In genomic region chr14:71329862-71330630, GRCm38 (mm10) we compare ENCODE assay signal across 18 mouse cellular contexts.
A peak's percentile ranks its signal among the peaks of the same experiment; 100 is the strongest.
DNase-seq lines count a peak whose midpoint lies in the region; ATAC-seq lines count a peak whose summit lies in the region.
"Had no signal": no experiment of that assay in that cellular context is flagged by ENCODE, and none has a peak within 500 bp of the region (broad histone marks: within the 10 kb centered on the region; RNA-seq: fewer than 3 reads in every experiment).

No protein-coding gene starts in this region.

- peak; percentile 9 to 61 for DNase-seq in adrenal gland, adult (ENCODE audit: inconsistent age in 2 of 2, low spot score in 1 of 2)
- DNase-seq in adrenal gland, postnatal 25 days = no peak
- peak; percentile 3 to 10 for DNase-seq in heart, postnatal 10 days
- peak; percentile 19 to 37 for DNase-seq in right cerebral cortex, adult 2 months (ENCODE audit: low spot score in 2 of 2)
- no peak for DNase-seq in right cerebral cortex, postnatal 4 days
- DNase-seq in telencephalon, adult 2 months (ENCODE audit: low read depth, low spot score) = peak; percentile 79
- no peak for DNase-seq in cerebellum, adult 18-20 months
- DNase-seq: cerebellum, adult 8-10 months; kidney, adult 18-20 months; kidney, postnatal 36 days; liver; lung, adult 18-20 months; lung, postnatal 4 days; spleen, adult 18-20 months had no signal

- no peaks in the 10 kb centered on the region for H3K9me3 ChIP-seq in heart, embryonic 12.5 days (replicated peaks)

- no peak overlapping the region for H3K9ac ChIP-seq in heart, embryonic 12.5 days
- H3K9ac ChIP-seq: neural tube, embryonic 13.5 days had no signal

- H3K36me3 ChIP-seq in heart, embryonic 12.5 days = no peaks in the 10 kb centered on the region
- H3K36me3 ChIP-seq: neural tube, embryonic 13.5 days had no signal

- WGBS in heart, embryonic 12.5 days = 37% methylated on average over 5 of the region's 5 CpGs

- intact Hi-C loops in heart, postnatal 10 days (cut with DNase I) = no loop called here

- ATAC-seq in heart, embryonic 12.5 days (ENCODE audit: insufficient number of reproducible peaks, low FRiP score) = no peak
- ATAC-seq: hindbrain, embryonic 16.5 days; Patski had no signal

- no peak overlapping the region for H3K27ac ChIP-seq in heart, embryonic 12.5 days (ENCODE audit: poor library complexity, severe bottlenecking)
- H3K27ac ChIP-seq: neural tube, embryonic 13.5 days had no signal

- H3K4me1 ChIP-seq in heart, embryonic 12.5 days (replicated peaks) = no peaks in the 10 kb centered on the region
- H3K4me1 ChIP-seq: neural tube, embryonic 13.5 days had no signal

- no peak overlapping the region for H3K4me3 ChIP-seq in heart, embryonic 12.5 days
- H3K4me3 ChIP-seq: neural tube, embryonic 13.5 days had no signal

- H3K27me3 ChIP-seq in heart, embryonic 12.5 days (replicated peaks) = no peaks in the 10 kb centered on the region
- H3K27me3 ChIP-seq: neural tube, embryonic 13.5 days; Patski had no signal

- no peak overlapping the region for H3K4me2 ChIP-seq in heart, embryonic 12.5 days
- H3K4me2 ChIP-seq: neural tube, embryonic 13.5 days had no signal

Comparison
In these comparisons a context has a peak if more than half of its experiments do, and no peak if none do; other contexts are left out.
1. DNase-seq: peak in adrenal gland, adult (2 of 2), heart, postnatal 10 days (2 of 2), right cerebral cortex, adult 2 months (2 of 2) and telencephalon, adult 2 months (single experiment); none in adrenal gland, postnatal 25 days (single experiment), right cerebral cortex, postnatal 4 days (single experiment) and cerebellum, adult 18-20 months (0 of 2).